Mouse (Mus musculus): Measurements from ENCODE around the gene Olfr981.

GRCm38 (mm10) chr9:40003365-40003764 lies 17.9 kb upstream of the Olfr981 start, which contains the start of gene Olfr979:
- no peak for TF ChIP-seq GATA1 (IDR thresholded peaks at IDR 0.05; ENCODE audit: low read length)
- no peak for TF ChIP-seq TAL1 (IDR thresholded peaks at IDR 0.05; ENCODE audit: low read length)

Data from erythroblast, embryonic 14.5 days (primary cell).